Mouse (Mus musculus): ENCODE data around the gene Saal1.

- TF ChIP-seq EP300 (IDR thresholded peaks at IDR 0.05), result no peak
- TF ChIP-seq CTCF (IDR thresholded peaks at IDR 0.05), result no peak
These were observed 12.9 kb upstream of the Saal1 start for GRCm38 (mm10) chr7:46723354-46723753.
